Mouse (Mus musculus): Measurements from ENCODE around the gene Cdkal1.

DNA sequence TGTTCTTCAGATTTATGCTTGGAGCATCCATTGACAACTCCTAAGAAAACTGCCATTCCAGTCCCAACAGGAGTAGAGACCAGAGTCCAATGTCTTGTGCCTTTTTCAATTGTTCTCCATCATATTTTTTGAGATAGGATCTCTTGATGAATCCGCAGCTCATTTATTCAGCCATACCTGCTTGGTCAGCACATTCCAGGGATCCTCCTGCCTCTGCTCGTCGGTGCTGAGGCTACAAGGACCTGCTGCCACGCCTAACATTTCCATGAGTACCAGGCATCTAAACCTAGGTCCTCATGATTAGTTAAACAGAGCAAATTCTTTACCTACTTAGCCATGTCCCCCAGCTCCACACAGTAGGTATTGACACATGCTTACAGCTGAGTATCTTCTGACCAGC is 676.2 kb downstream of the Cdkal1 start:
- TF ChIP-seq CTCF (IDR thresholded peaks at IDR 0.05; ENCODE audit: low read depth) (no peak), EP300 (IDR thresholded peaks at IDR 0.05; ENCODE audit: low read depth) (no peak)

All from liver, embryonic 14.5 days (tissue).